ENCODE assay signal across 8 mouse cellular contexts in the genomic region with DNA sequence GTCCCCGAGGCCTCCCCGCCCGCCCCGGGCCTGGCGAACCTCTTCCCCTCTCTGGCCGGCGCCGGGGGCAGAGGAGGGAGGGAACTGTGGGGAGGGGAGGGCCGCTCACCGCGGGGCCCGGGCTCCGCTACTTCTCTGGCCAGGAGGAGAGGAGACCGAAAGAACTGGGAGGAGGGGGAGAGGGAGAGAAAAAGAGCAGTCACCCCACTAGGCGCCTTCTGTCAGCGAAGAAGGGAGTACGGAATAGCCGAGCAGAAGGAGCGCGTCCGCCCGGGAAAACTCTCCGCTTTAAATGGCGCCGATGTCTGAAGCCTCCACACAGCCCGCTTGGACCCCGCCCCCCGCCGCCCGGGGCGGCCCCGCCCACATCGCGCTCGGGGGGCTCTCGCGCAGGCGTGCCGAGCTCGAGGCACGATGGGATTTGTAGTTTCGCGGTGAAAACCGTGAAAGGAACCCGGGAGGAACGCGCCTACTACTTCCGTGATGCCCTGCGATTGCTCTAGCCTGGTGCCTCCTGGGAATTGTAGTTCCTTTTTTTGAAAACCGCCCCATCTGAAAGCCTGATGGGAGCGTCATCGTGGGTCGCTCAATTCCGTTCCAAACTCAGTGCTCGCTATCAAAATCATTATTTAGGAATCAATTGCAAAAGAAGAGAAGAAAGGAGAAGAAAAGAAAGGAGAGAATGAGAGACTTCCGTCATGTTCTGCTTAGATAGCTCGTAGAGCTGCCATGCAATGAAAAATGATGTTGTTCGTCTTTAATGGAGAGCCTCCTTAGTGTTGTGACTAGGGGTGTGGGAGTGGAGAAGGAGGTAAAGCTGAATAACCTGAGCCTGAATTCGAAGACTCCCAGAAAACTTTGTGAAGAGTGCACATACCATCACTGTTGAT. TPM values are rescaled to one million over a fixed set of nuclear protein-coding genes. Genes with fewer than 3 reads are reported as not detected.
DNase-seq lines count a peak whose midpoint lies in the region; ATAC-seq lines count a peak whose summit lies in the region.

A gene (minus strand): TSS at position 307 of the 890 bp plus-strand sequence.

- peak; percentile 98 to 99 for DNase-seq in adrenal gland, adult (ENCODE audit: inconsistent age in 2 of 2, low spot score in 1 of 2)
- peak; percentile 99 for DNase-seq in embryo, embryonic 10.5 days (ENCODE audit: low spot score)
- DNase-seq in gastrocnemius, postnatal 14 days = peak; percentile 96
- peak; percentile 97 to 98 for DNase-seq in left cerebral cortex, postnatal 10 days (ENCODE audit: extremely low spot score in 1 of 2, low spot score in 2 of 2)
- peak; percentile 99 for DNase-seq in right cerebral cortex, postnatal 25 days
- peak; percentile 95 to 97 for DNase-seq in urinary bladder, postnatal 4 days (ENCODE audit: low spot score in 2 of 2)

- peak; percentile 77 for ATAC-seq in inflammation-experienced regulatory T-cells, adult 6 months
- peak; percentile 77 for ATAC-seq in megakaryocyte-erythroid progenitor cell, adult 5-6 weeks (replicated peaks; ENCODE audit: low FRiP score, low TSS enrichment, poor library complexity, severe bottlenecking)

- intact Hi-C loops in gastrocnemius, postnatal 14 days (cut with DNase I; ENCODE audit: low total_unique reads) = loop anchor here (10.0 kb wide), 1 partner anchor 156 kb away; no protein-coding TSS in a partner anchor
- intact Hi-C loops in left cerebral cortex, postnatal 10 days (cut with DNase I) = loop anchor here (5.0 to 10.0 kb wide), 3 partner anchors 36 to 554 kb away; no protein-coding TSS in a partner anchor

RNA-seq across cellular contexts. Expression of the gene that starts here (rescaled TPM):
- total RNA-seq in gastrocnemius, postnatal 14 days (2021) = 100 to 1,000 TPM; 271 TPM
- polyA plus RNA-seq in inflammation-experienced regulatory T-cells, adult 6 months (2017; shearing (Covaris generic)) = 100 to 1,000 TPM in 2 of 3 experiments, 10 to 100 TPM in 1; 98.6 to 115 (median 115) TPM
- total RNA-seq in left cerebral cortex, postnatal 10 days (2021) = 100 to 1,000 TPM; 118 to 121 TPM
- 268 and 306 TPM in 2 replicates for total RNA-seq in megakaryocyte-erythroid progenitor cell, adult 5-6 weeks (2014; fragmentation: Nextera tagmentation)
- 123 and 192 TPM in 2 replicates for total RNA-seq in megakaryocyte-erythroid progenitor cell, adult 5-6 weeks (2017)

Comparison
In these comparisons a context has a peak if more than half of its experiments do, and no peak if none do; other contexts are left out.
1. Peak in every context shown above with its lines: DNase-seq and ATAC-seq.